Mouse (Mus musculus) erythroblast, embryonic 14.5 days (primary cell): ENCODE measurements around the gene Ccdc157.
"Not testable (repeated sequence)": the region's sequence is repeated elsewhere in the genome, so short reads cannot be mapped to it uniquely, and the experiment has no call there.

ENCODE experiments used
- GATA1 ChIP-seq: IDR thresholded peaks from 2 replicates; pipeline ENCODE4 v1.6.1; 2012; ENCODE audit warnings: low read length, inconsistent platforms, mixed read lengths
- TAL1 ChIP-seq: IDR thresholded peaks from 3 replicates; pipeline ENCODE4 v1.6.1; 2012; ENCODE audit warnings: low read length, inconsistent platforms, mixed read lengths

DNA sequence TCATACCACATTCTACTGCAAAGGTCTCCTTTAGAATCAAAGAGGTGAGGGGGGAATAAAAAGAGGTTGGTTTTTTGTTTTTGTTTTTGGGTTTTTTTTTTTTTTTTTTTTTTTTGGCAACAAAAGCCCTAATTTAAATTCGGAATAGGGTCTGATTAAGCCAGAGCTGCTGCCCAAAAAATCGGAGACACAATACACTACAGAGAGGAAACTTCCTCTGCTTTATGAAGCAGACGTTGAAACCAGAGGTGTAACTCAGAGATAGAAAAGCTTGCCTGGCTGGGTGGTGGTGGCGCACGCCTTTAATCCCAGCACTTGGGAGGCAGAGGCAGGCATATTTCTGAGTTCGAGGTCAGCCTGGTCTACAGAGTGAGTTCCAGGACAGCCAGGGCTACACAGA lies 45.6 kb downstream of the Ccdc157 start:
- not testable (repeated sequence) for TF ChIP-seq GATA1, TAL1
